Mouse (Mus musculus) bone marrow macrophage, adult 2 months (primary cell): ENCODE measurements around the gene Mrpl18.

Experiments
- CTCF ChIP-seq: IDR thresholded peaks from 2 replicates; pipeline ENCODE4 v1.5.1; 2012; ENCODE audit warnings: low read depth, mild to moderate bottlenecking, low read length, moderate library complexity
- POLR2A ChIP-seq: IDR thresholded peaks from 2 replicates; pipeline ENCODE4 v1.6.1; 2012; ENCODE audit warnings: mild to moderate bottlenecking, low read depth, low read length, borderline replicate concordance

DNA sequence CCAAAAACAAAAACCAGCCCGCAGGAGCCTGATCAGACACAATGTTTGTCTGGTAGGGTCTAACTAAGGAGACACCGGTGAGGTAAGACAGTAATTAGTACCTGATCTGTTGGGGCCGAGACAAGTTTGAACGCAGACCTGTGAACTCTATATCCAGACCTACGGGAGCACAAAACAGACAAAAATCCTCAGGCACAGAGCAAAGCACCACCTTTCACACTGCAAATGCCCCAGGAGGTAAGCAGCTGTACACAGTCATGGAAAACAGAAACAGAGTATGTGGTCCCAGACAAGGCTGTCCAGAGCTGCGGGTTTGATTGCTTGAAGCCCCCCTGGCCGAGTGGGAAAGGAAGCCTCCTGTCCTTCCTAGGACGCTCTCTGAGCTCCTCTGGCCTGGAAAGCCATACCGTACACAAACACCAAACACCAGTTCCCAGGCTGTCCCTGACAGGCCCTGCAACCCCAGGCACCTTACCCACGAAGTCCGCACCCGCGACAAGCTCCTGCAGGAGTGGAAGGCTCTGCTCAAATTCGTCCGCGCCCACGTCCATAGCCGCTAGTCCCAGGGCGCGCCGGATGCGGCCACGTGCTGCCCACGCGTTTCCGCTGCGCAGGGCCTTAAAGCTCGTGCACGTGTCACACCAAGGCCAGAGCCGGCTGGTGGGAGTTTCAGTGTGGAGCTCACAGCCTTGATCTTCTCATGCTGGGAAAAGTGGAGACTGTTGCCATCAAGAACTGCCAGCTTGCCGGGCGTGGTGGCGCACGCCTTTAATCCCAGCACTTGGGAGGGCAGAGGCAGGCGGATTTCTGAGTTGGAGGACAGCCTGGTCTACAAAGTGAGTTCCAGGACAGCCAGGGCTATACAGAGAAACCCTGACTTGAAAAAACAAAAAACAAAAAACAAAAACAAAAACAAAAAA lies 6.5 kb downstream of the Mrpl18 start, which contains the start of gene Pnldc1:
- TF ChIP-seq POLR2A (no peak), CTCF (no peak)
